Mouse (Mus musculus): ENCODE results near the gene Acot9. TPM values are rescaled to one million over a fixed set of nuclear protein-coding genes. Genes with fewer than 3 reads are reported as not detected.

Acot9 gene
- total RNA-seq (2021), result 10 to 100 TPM; 28.8 to 30.1 TPM
- long read RNA-seq, experiment 1, transcript Acot9-201 (15 exons, 1,752 nt), result major isoform, 56 of 57 reads
- long read RNA-seq, experiment 1, partial matches to known transcripts, result 0 of 57 reads
- long read RNA-seq, experiment 1, other reads (novel, unspliced or antisense), result 1 of 57 reads
- long read RNA-seq, experiment 2, transcript Acot9-201 (15 exons, 1,752 nt), result major isoform, 51 of 55 reads
- long read RNA-seq, experiment 2, partial matches to known transcripts, result 1 of 55 reads
- long read RNA-seq, experiment 2, other reads (novel, unspliced or antisense), result 3 of 55 reads

DNA sequence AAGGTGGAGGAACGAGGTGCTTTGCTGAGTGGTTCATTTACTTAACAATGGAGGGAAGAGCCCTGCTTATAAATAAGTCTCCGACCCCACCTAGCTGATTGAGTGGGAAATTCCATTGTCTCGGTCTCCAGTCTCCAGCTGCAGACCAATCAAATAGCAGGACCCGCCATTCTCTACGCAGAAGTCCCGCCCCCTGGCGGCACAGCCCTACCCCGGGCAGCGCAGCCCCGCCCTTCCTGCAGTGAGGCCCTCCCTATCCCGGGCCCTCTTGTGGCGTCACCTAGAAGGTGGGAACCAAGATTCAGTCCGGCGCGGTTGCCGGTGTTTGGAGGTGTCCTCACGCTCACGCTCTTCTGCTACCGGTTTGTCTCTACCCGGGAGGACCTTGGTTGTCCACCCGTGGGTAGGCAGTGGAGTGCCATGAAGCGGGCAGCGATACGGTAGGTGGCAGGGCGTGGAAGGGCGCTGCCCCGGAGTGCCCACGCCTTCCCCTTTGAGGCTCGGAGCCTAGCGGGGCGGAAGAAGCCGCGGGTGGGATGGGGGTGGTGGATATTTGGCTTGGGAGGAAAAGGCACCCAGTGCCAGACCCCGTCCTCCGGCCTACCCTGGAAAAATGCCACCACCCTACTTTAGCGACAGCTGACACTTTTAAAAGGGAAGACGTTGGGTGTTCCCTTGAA lies at the start of gene Acot9:
Acot9 (plus strand) TSS at position 209 of the 680 bp plus-strand sequence.
- peak; percentile 88 to 89 for DNase-seq
- intact Hi-C loops (cut with DNase I), result loop anchor here (1.0 kb wide), 1 partner anchor 46 kb away; the partner anchor contains the start of gene Sat1

DNA sequence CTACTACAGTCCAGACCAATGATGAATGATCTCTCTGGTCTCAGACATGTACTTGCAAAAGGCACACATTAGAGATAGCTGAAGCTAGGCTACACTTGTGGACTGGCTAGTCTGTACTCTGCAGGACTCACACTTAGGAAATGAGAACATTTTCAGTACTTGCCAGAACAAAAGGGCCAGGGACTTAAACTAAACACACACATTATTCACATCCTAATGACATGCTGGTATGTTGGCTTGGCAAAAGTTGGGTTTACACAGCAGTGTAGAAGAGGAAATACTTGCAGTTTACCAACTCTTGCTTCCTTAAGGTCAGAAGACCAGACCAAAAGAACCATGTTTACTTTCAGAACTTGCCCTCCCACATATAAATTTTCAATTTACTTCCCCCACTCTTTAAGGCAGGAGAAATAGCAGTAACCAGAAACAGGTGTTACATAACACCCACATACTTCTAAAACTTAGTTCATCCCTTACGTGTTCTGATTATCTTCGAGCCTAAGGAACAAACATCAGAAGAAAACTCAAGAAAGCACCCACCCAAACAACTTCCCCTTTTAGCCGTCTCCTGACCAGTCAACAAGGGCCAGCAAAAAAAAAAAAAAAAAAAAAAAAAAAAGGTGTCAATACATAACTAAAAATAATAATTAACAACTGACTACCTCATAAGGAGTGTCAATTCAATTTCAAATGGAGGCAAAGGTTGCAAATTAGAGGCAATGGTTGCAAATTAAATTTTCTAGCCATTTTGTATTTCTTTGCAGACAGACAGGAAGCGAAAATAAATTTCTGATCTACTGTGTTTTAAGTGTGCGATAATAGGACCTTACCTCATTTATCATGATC lies 47.7 kb upstream of the Acot9 start:
- intact Hi-C loops (cut with DNase I), result loop anchor here (5.0 to 10.0 kb wide), 2 partner anchors 67 to 100 kb away; no protein-coding TSS in a partner anchor
- DNase-seq, result no peak

DNA sequence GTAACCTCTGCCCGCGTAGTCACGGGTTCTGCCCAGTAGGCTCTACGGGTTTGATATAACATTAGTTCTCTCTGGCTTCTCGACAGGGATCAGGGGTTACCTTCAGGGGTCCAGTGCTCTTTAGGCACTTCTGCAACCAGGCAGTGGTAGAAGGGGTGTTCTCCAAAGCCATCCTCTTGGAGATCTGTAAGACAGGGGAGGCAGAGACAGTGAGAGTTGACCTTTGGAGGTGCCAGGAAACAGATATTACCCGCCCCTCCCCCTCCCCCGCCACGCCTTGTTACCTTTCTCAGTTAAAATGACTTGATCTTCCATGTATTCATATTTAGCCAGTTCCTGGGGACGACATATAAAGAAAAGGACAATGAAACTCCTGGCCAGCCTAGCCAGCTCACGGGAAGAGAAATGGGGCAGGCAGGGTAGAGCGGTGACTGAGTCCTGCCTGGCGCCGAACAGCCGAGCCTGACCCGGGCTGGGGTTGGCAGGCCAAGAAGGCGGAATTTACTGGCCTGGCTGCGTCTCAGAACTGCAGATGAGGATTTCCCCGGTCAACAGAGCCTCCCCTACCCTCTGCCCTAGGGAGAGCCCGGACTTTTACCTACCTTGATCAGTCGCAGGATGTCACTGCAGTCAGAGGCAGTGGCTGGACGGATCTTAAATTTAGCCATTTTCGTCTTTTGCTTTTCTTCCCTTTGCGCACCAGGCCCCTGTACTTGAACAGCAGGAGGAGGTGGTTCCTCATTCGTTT lies 46.6 kb upstream of the Acot9 start:
- intact Hi-C loops (cut with DNase I), result loop anchor here (1.0 to 10.0 kb wide), 3 partner anchors 47 to 99 kb away; partner anchors contain the start of gene Acot9
- DNase-seq, result peak; percentile 35 to 37

DNA sequence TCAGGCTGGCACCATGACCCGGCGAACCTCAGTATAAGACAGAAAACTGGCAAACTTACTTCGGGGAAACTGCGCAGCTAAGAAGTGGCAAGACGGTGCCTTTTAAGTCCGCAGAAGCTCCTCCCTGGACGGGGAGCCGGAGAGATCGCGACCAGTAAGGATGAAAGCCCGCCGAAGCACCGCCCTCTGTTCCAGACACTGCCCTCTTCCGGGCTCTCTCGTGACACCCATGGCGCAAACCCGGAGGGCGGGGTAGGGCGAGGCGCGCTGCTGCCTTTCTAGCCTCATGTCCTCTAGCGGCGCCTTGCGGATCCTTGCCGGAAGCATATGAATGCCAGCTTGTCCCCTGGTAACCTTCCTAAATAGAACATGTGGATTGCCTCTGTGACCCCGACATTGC lies 46.0 kb upstream of the Acot9 start, which contains the start of gene Sat1:
Sat1 (minus strand) TSS at position 179 of the 400 bp plus-strand sequence.
- intact Hi-C loops (cut with DNase I), result loop anchor here (1.0 to 10.0 kb wide), 3 partner anchors 46 to 99 kb away; partner anchors contain the start of gene Acot9
- peak; percentile 88 for DNase-seq

DNA sequence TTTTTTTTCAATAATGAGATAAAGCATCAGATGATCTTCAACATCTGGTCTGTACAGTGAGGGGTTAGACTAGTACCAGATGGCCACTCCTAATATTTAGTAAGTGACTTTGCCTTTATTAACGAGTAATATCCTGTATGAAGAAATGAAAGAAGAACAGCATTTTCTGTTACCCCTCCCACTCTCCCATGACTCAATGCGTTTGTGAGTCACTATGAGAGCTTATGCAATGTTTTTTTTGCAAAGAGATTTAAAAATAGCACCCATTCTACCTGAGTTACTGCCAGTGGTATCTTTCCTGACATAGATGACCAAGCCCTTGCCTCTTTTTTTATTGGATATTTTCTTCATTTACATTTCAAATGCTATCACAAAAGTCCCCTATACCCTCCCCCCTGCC lies 44.0 kb upstream of the Acot9 start:
- intact Hi-C loops (cut with DNase I), result loop anchor here (5.0 to 10.0 kb wide), 2 partner anchors 71 to 97 kb away; no protein-coding TSS in a partner anchor
- no peak for DNase-seq

DNA sequence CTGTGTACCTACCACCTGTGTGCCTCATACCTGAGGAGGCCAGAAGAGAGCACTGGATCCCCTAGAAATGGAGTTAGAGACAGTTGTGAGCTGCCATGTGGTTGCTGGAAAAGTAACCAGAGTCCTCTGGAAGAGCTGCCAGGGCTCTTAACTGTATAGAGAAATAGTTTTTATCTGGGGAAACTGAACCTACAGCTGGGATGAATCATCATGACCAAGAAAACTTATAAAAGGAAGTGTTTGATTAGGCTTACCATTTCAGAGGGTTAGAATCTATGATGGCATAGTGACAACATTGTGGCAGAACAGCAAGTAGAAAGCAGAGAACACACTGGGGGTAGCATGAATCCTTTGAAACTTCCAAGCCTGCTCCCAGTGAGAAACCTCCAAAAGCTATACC lies 5.4 kb upstream of the Acot9 start:
- intact Hi-C loops (cut with DNase I), result no loop called here
- no peak for DNase-seq

DNA sequence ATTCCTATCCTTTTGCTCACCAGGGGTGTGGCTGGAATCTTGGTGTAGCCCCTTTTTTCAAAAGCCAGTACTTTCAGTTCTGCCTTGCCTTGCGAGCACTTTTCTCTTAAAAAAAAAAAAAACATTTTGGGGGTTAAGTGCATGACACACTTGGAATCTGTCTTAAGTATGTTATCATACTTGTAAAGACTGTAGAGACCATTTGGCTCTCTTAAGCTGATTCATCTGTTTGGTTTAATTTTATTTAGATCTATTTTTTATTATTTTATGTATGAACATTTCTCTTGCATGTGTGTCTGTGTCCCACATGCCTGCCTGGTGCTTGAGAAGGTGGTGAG lies 641 bp downstream of the Acot9 start:
- DNase-seq, result no peak
- intact Hi-C loops (cut with DNase I), result loop anchor here (1.0 kb wide), 1 partner anchor 47 kb away; the partner anchor contains the start of gene Sat1

DNA sequence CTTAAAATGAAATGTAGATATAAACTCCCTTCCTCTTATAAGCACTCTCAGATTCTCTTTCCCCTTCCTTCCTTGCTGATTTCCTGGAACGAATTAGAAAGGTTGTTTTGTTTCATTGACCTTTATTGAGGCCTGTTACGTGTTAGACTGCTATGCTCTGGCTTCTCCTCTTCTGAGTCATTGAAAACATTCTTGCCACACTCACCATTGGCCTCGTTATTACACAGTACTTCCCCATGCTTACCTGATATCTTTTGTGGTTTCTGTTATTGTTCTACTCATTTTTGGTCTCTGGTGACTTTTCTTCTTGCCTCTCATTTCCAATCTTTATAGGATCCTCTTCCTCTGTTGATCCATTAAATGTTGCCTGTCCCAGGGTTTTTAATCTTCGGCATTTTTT lies 16.2 kb downstream of the Acot9 start:
- intact Hi-C loops (cut with DNase I), result no loop called here
- no peak for DNase-seq

DNA sequence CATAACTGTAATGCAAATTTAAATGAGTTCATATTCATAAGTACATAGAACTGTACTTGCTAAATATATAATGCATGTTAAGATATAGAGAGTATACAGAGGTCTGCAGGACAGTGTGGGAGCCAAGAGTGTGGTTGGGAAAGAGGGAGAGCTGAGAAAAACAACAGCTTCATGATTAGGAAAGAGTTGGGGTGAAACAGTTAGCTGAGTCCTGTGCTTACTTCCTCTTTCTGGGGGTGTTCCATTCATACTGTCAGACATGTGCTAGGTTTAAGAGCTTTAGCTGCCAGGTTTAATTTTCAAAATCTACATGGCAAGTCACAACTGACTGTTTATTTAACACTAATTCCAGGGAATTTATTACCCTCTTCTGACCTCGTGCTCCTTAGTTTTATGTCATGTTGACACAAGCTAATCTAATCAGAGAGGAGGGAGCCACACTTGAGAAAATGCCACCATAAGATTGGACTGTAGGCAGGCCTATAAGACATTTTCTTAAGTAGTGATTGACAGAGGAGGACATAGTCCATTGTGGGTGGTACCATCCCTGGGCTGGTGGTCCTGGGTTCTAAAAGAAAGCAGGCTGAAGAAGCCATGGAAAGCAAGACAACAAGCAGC lies 18.3 kb downstream of the Acot9 start:
- intact Hi-C loops (cut with DNase I), result no loop called here
- no peak for DNase-seq

DNA sequence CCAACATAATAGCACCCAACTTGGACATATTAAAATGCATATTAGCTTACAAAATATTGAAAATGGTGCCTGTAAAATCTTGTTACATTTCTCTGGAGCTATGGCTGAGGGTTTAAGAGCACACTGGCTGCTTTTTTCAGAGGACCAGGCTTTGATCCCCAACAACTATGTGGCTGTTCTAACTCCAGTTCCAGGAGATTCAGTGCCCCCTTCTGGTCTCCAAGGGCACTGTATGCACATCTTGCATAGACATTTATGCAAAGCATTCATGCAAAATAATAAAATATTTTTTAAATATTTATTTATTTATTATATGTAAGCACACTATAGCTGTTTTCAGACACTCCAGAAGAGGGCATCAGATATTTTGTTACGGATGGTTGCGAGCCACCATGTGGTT lies 44.1 kb downstream of the Acot9 start:
- DNase-seq, result no peak
- intact Hi-C loops (cut with DNase I), result no loop called here

DNA sequence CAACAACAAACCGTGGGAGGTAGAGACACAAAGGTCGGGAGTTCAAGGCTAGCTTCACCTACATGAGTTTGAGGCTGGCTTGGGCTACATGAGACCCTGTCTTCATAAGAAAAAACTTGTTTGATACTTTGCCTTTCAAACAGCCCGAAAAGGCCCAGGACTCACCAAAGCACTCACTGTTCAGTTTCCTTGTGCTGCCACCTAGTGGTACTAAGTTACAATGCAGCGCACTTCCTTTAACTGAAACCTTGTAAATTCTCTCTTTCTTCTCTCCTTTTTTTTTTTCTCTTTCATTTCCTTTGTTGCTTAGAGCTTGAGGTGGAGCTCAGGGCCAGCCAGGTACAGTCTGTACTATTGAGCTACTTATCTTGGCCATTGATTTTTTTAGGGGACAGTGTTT lies 55.8 kb downstream of the Acot9 start:
- peak; percentile 16 to 39 for DNase-seq
- intact Hi-C loops (cut with DNase I), result loop anchor here (1.0 to 10.0 kb wide), 2 partner anchors 103 to 174 kb away; partner anchors contain the start of gene Sat1

DNA sequence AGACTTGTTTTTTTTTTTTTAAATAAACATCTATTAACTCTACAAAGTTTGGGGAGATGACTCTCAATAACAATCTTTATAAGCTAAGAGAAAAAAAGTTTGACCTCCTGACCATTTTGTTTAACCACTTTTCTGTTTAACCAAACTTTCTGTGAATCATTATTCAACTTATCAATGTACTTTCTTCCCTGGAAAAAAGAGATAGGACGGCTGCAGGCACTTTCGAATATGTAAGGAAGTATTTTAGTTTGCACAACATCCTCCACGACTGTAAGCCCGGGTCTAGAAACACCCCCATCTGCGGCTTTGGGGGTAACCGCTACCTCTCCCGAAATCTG lies 75.3 kb downstream of the Acot9 start:
- intact Hi-C loops (cut with DNase I), result no loop called here
- DNase-seq, result no peak

DNA sequence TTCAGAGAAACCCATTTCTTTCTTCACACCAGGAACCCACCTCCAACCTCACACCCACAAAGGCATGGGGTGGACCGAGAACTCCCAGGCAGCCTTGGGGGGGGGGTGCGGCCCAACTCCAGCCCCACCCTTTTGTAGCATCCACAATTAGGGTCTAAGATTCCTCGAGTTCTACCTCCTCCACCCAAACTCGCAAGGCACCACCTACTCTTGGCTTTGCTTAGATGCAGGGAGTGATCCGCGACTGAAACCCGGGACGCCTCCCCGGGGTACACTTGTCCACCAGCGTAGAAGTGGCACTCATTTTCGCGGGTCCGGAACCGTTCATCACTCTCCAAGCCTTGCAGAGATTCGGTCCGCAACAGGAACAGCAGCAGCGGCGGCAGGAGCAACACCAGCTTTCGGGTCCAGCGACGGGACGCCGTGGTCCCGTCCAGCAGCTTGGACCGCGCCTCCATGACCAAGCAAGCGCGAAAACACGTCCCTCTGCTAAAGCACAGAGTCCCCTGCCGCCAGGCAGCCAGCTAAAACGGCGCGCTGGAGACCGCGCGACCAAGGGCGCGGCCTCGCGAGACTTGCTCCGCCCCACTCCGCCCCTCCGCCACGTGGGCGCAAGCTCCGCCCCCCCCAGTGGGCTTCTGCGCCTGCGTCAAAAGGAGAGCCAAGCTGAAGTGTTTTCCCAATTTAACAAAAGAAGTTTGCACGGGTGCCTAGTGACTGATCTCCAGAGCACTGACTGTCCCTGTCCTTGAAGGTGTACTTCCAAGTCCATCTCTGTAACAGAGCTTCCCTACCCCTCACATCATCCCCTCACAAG lies 75.9 kb downstream of the Acot9 start:
- intact Hi-C loops (cut with DNase I), result no loop called here
- DNase-seq, result peak; percentile 85 to 88

DNA sequence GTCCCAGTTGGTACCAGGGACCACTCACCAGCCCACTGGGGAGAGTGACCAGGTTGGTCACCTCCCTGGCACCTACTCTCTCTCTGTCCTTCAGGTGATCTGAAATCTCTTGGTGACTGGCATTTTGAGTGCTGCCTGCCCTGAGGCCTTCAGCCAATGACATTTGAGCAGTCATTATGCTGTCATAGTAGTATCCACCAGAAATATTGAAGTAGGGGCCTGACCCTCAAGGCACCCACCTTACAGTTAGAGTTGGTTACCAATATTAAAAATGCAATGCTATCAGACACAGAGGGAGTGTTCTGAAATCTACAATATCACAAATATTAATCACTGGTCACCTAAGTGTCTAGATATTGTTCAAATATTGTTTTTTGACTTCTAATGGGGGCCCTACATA lies 78.4 kb downstream of the Acot9 start, which contains the start of gene Prdx4:
Prdx4 (minus strand) TSS at position 101 of the 400 bp plus-strand sequence.
- no peak for DNase-seq
- intact Hi-C loops (cut with DNase I), result no loop called here

DNA sequence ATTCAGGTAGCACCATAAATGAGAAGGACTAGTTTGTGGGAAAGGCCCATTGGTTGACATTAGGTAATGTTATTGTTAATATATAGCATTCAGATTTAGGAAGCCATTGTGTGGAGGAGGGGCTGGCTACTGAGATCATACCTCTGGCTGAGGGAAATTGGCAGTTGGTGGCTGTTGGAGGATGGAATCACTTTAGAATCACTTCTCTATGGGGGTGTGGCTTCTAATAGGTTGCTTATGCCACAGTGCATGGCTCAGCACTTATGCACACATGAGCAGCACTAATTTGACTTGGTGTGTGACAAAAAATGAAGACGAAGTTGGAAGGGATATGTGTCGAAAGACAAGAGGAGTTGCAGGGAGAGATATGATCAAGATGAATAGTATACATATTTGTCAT lies 84.0 kb downstream of the Acot9 start:
- DNase-seq, result no peak
- intact Hi-C loops (cut with DNase I), result no loop called here
